Mouse (Mus musculus): ENCODE measurements at regions not wholly inside any gene's neighbourhood (a gene's known extent, or its start where the extent isn't known, plus 50 kb on each side); places are given as distances from the start of the nearest gene placed in this dataset.

- Histone ChIP-seq H3K27ac (ENCODE audit: insufficient read depth, low read depth, low read length) (no peak overlapping the region), H3K4me3 (ENCODE audit: low read depth, low read length) (no peak overlapping the region)
- WGBS: 59% methylated on average over 1 of the region's 1 CpGs
Observed at GRCm38 (mm10) chr4:31143166-31143565, 820.7 kb upstream of the Map3k7 start.

GRCm38 (mm10) chr4:31167431-31167830 is 796.5 kb upstream of the Map3k7 start:
- 89% methylated on average over 4 of the region's 4 CpGs for WGBS
- Histone ChIP-seq H3K27ac (ENCODE audit: insufficient read depth, low read depth, low read length) (no peak overlapping the region), H3K4me1 (ENCODE audit: control insufficient read depth, insufficient read depth, insufficient read length, low read length) (no peaks in the 10 kb centered on the region), H3K36me3 (ENCODE audit: control insufficient read depth, insufficient read depth, low read length) (no peaks in the 10 kb centered on the region), H3K4me3 (ENCODE audit: low read depth, low read length) (no peak overlapping the region), H3K27me3 (ENCODE audit: control insufficient read depth, insufficient read depth, low read length) (no peaks in the 10 kb centered on the region)
- no peak for TF ChIP-seq POLR2A (IDR thresholded peaks at IDR 0.05; ENCODE audit: low read depth, low read length)
- no peak for TF ChIP-seq CTCF (IDR thresholded peaks at IDR 0.05; ENCODE audit: extremely low read depth, insufficient read length, insufficient replicate concordance, low read depth, low read length)

More at GRCm38 (mm10) chr4:31143166-31143565, 820.7 kb upstream of the Map3k7 start:
- H3K27me3 ChIP-seq (ENCODE audit: control insufficient read depth, insufficient read depth, low read length): no peaks in the 10 kb centered on the region
- no peaks in the 10 kb centered on the region for H3K4me1 ChIP-seq (ENCODE audit: control insufficient read depth, insufficient read depth, insufficient read length, low read length)
- no peaks in the 10 kb centered on the region for H3K36me3 ChIP-seq (ENCODE audit: control insufficient read depth, insufficient read depth, low read length)
- no peak for TF ChIP-seq POLR2A (IDR thresholded peaks at IDR 0.05; ENCODE audit: low read depth, low read length)
- no peak for TF ChIP-seq CTCF (IDR thresholded peaks at IDR 0.05; ENCODE audit: extremely low read depth, insufficient read length, insufficient replicate concordance, low read depth, low read length)

DNA sequence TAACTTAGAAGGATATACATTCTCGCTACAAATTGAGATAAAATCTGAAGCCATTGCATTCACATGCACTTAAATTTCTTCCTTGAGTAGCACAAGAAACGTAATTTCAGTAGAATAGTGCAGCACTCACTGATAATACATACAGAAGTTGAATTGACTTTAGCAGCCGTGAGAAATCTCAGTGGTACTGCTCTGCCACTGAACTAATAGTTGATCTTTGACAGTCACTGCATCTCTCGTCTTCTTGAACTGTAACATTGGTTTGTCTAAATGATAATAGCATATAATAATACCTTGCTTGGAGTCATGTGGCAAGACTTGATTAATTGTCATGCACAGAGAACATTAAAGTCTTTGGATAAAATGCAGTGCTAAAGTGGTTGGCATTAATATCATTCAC is 795.5 kb upstream of the Map3k7 start:
- Histone ChIP-seq H3K4me1 (ENCODE audit: control insufficient read depth, insufficient read depth, insufficient read length, low read length) (no peaks in the 10 kb centered on the region), H3K36me3 (ENCODE audit: control insufficient read depth, insufficient read depth, low read length) (no peaks in the 10 kb centered on the region), H3K27ac (ENCODE audit: insufficient read depth, low read depth, low read length) (no peak overlapping the region), H3K4me3 (ENCODE audit: low read depth, low read length) (no peak overlapping the region), H3K27me3 (ENCODE audit: control insufficient read depth, insufficient read depth, low read length) (no peaks in the 10 kb centered on the region)
- WGBS: 73% methylated on average over 4 of the region's 4 CpGs
- no peak for TF ChIP-seq CTCF (IDR thresholded peaks at IDR 0.05; ENCODE audit: extremely low read depth, insufficient read length, insufficient replicate concordance, low read depth, low read length)
- no peak for TF ChIP-seq POLR2A (IDR thresholded peaks at IDR 0.05; ENCODE audit: low read depth, low read length)

DNA sequence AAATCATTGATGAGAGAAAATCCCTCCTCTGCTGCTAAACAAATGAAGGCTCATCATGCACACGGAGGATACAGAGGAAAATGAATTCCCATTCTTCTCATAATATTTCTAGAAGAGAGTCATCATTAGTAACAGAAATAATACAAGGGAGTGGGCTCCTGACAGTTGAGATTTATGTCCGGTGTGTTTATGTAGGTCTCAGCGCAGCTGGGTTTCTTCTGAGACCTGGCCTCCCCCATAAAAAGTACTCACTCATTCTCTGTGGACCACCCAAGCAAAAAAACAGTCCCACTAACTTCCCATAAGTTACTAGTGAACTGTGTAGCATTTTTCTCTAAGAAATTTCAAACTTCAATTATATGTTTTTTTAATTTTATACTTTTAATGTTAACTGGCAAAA is 792.7 kb upstream of the Map3k7 start:
- no peak overlapping the region for H3K27ac ChIP-seq (ENCODE audit: insufficient read depth, low read depth, low read length)
- 70% methylated on average over 3 of the region's 3 CpGs for WGBS
- TF ChIP-seq POLR2A (IDR thresholded peaks at IDR 0.05; ENCODE audit: low read depth, low read length): no peak
- no peak for TF ChIP-seq CTCF (IDR thresholded peaks at IDR 0.05; ENCODE audit: extremely low read depth, insufficient read length, insufficient replicate concordance, low read depth, low read length)

GRCm38 (mm10) chr4:31197852-31198251 is 766.0 kb upstream of the Map3k7 start:
- Histone ChIP-seq H3K4me1 (ENCODE audit: control insufficient read depth, insufficient read depth, insufficient read length, low read length) (no peaks in the 10 kb centered on the region), H3K27ac (ENCODE audit: insufficient read depth, low read depth, low read length) (no peak overlapping the region), H3K36me3 (ENCODE audit: control insufficient read depth, insufficient read depth, low read length) (no peaks in the 10 kb centered on the region), H3K27me3 (ENCODE audit: control insufficient read depth, insufficient read depth, low read length) (no peaks in the 10 kb centered on the region), H3K4me3 (ENCODE audit: low read depth, low read length) (no peak overlapping the region)
- TF ChIP-seq POLR2A (IDR thresholded peaks at IDR 0.05; ENCODE audit: low read depth, low read length) (no peak), CTCF (IDR thresholded peaks at IDR 0.05; ENCODE audit: extremely low read depth, insufficient read length, insufficient replicate concordance, low read depth, low read length) (no peak)

More for the DNA sequence above, 792.7 kb upstream of the Map3k7 start:
- Histone ChIP-seq H3K27me3 (ENCODE audit: control insufficient read depth, insufficient read depth, low read length) (no peaks in the 10 kb centered on the region), H3K4me1 (ENCODE audit: control insufficient read depth, insufficient read depth, insufficient read length, low read length) (no peaks in the 10 kb centered on the region), H3K36me3 (ENCODE audit: control insufficient read depth, insufficient read depth, low read length) (no peaks in the 10 kb centered on the region), H3K4me3 (ENCODE audit: low read depth, low read length) (no peak overlapping the region)

GRCm38 (mm10) chr4:31203286-31203685 is 760.6 kb upstream of the Map3k7 start:
- Histone ChIP-seq H3K4me3 (ENCODE audit: low read depth, low read length) (no peak overlapping the region), H3K27ac (ENCODE audit: insufficient read depth, low read depth, low read length) (no peak overlapping the region), H3K4me1 (ENCODE audit: control insufficient read depth, insufficient read depth, insufficient read length, low read length) (no peaks in the 10 kb centered on the region), H3K36me3 (ENCODE audit: control insufficient read depth, insufficient read depth, low read length) (no peaks in the 10 kb centered on the region), H3K27me3 (ENCODE audit: control insufficient read depth, insufficient read depth, low read length) (no peaks in the 10 kb centered on the region)
- 73% methylated on average over 3 of the region's 3 CpGs for WGBS
- TF ChIP-seq POLR2A (IDR thresholded peaks at IDR 0.05; ENCODE audit: low read depth, low read length): no peak
- no peak for TF ChIP-seq CTCF (IDR thresholded peaks at IDR 0.05; ENCODE audit: extremely low read depth, insufficient read length, insufficient replicate concordance, low read depth, low read length)

DNA sequence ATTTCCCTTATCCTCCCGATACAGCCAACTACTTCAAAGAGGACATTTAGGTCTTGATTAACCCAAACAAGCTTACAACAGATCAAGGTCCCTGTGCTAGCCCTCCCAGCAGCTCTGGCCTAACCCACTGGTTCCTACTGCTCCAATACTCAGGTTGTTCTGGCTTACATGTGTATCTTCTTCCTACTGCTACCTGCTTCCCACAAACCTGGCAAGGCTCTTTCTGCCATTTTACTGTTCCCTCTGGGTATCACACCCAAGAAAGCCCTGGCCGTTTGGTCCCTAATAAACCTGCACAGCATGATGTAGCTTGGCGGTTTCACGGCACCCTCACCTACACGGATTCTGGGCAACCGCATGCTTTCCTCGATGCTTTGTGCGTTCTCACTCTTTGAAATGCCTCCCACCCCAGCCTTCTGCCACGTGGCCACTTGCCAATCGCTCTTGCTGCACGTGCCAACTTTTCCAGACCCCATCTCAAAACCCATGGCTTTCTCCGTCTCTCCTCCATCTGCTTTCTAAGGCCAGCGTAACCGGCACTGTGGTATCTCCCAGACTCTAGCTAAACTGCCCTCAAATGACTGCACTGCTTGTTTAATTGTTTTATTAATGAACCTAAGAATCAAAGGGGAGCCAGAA is 758.4 kb upstream of the Map3k7 start:
- WGBS: 82% methylated on average over 14 of the region's 14 CpGs
- no peaks in the 10 kb centered on the region for H3K36me3 ChIP-seq (ENCODE audit: control insufficient read depth, insufficient read depth, low read length)
- H3K4me1 ChIP-seq (ENCODE audit: control insufficient read depth, insufficient read depth, insufficient read length, low read length): no peaks in the 10 kb centered on the region
- no peak for TF ChIP-seq CTCF (IDR thresholded peaks at IDR 0.05; ENCODE audit: extremely low read depth, insufficient read length, insufficient replicate concordance, low read depth, low read length)
- H3K27me3 ChIP-seq (ENCODE audit: control insufficient read depth, insufficient read depth, low read length): no peaks in the 10 kb centered on the region
- H3K4me3 ChIP-seq (ENCODE audit: low read depth, low read length): no peak overlapping the region
- no peak overlapping the region for H3K27ac ChIP-seq (ENCODE audit: insufficient read depth, low read depth, low read length)
